Mouse (Mus musculus) forebrain, embryonic 14.5 days (tissue): ENCODE measurements at regions not wholly inside any gene's neighbourhood (a gene's known extent, or its start where the extent isn't known, plus 50 kb on each side); places are given as distances from the start of the nearest gene placed in this dataset.

Experiments used
- ATAC-seq: fragments of 200-750 bp; cut with Nextera tagmentation; 2 replicates; pipeline ENCODE4 v1.8.0; 2017; ENCODE audit warnings: mild to moderate bottlenecking, moderate library complexity
- DNase-seq: peaks from one replicate; pipeline ENCODE4 v3.0.0-alpha.2; 2015; ENCODE audit warnings: low spot score
- H3K27ac ChIP-seq: fragments of 300-500 bp; sonication (generic); 2 replicates; pipeline ENCODE4 v1.5.1; 2014; ENCODE audit warnings: low read depth, mild to moderate bottlenecking, control low read depth, low read length, moderate library complexity
- H3K27me3 ChIP-seq: fragments of 300-500 bp; sonication (generic); replicated peaks from 2 replicates; pipeline ENCODE4 v1.6.1; 2014; ENCODE audit warnings: low read length, control low read depth, mixed read lengths; ENCODE audit not compliant: control insufficient read depth, insufficient read depth
- H3K36me3 ChIP-seq: fragments of 300-500 bp; sonication (generic); 2 replicates; pipeline ENCODE4 v1.6.1; 2014; ENCODE audit warnings: low read length, control low read depth; ENCODE audit not compliant: control insufficient read depth, insufficient read depth
- H3K4me1 ChIP-seq: fragments of 300-500 bp; sonication (generic); 2 replicates; pipeline ENCODE4 v1.6.1; 2014; ENCODE audit warnings: antibody characterized with exemption, low read length, control low read depth; ENCODE audit not compliant: control insufficient read depth, insufficient read depth
- H3K4me2 ChIP-seq: fragments of 300-500 bp; sonication (generic); 2 replicates; pipeline ENCODE4 v1.6.1; 2014; ENCODE audit warnings: mild to moderate bottlenecking, control low read depth, low read length
- H3K4me3 ChIP-seq: fragments of 300-500 bp; sonication (generic); 2 replicates; pipeline ENCODE4 v1.5.1; 2014; ENCODE audit warnings: low read depth, low read length, control low read depth
- H3K9ac ChIP-seq: fragments of 300-500 bp; sonication (generic); 2 replicates; pipeline ENCODE4 v1.6.1; 2014; ENCODE audit warnings: mild to moderate bottlenecking, low read length, control low read depth, moderate library complexity
- H3K9me3 ChIP-seq: fragments of 300-500 bp; sonication (generic); replicated peaks from 2 replicates; pipeline ENCODE4 v1.6.1; 2016; ENCODE audit warnings: low read length, control low read depth, mixed read lengths; ENCODE audit not compliant: control insufficient read depth
- WGBS: fragments of 180-500 bp; shearing (Covaris S2); extraction: QIAGEN DNeasy Blood & Tissue Kit; methylation state at CpG from one replicate; pipeline ENCODE4 v1.1.7; 2014; 5-methylcytosine and 5-hydroxymethylcytosine counted together

GRCm38 (mm10) chr14:106924026-106924425 is 818.0 kb downstream of the Trim52 start:
- no peaks in the 10 kb centered on the region for H3K9me3 ChIP-seq
- no peaks in the 10 kb centered on the region for H3K36me3 ChIP-seq
- H3K4me2 ChIP-seq: no peak overlapping the region
- no peak for DNase-seq
- H3K27ac ChIP-seq: no peak overlapping the region
- H3K9ac ChIP-seq: no peak overlapping the region
- H3K4me3 ChIP-seq: no peak overlapping the region
- WGBS: 76% methylated on average over 1 of the region's 1 CpGs
- ATAC-seq: no peak
- H3K4me1 ChIP-seq: no peaks in the 10 kb centered on the region
- H3K27me3 ChIP-seq: no peaks in the 10 kb centered on the region

DNA sequence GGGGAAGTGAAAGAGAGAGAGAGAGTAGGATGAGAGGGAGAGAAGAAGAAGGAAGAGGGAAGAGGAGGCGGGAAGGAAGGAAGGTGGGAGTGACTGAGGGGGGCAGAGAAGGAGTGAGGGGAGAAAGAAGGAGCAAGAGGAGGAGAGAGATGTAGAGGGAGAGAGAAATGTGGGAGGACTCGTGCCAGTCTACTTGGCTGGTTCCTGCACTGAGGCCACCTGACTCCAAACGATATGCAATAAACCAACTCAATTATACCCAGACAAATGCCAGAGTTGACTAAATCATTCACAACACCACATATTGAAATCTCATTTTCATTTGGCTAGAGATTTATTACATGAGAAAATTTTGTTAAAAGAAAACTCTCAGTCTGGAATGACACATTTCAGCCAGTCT is 818.4 kb downstream of the Trim52 start:
- Histone ChIP-seq H3K4me3 (no peak overlapping the region), H3K27me3 (no peaks in the 10 kb centered on the region), H3K4me2 (no peak overlapping the region), H3K9ac (no peak overlapping the region), H3K27ac (no peak overlapping the region), H3K4me1 (no peaks in the 10 kb centered on the region), H3K9me3 (no peaks in the 10 kb centered on the region), H3K36me3 (no peaks in the 10 kb centered on the region)
- 73% methylated on average over 3 of the region's 3 CpGs for WGBS
- DNase-seq (peak; percentile 10), ATAC-seq (no peak)

GRCm38 (mm10) chr14:106945261-106945660 is 839.3 kb downstream of the Trim52 start:
- WGBS: 87% methylated on average over 1 of the region's 1 CpGs
- DNase-seq (no peak), ATAC-seq (no peak)
- no peak overlapping the region for H3K4me2 ChIP-seq
- H3K4me1 ChIP-seq: no peaks in the 10 kb centered on the region
- H3K9me3 ChIP-seq: no peaks in the 10 kb centered on the region
- H3K36me3 ChIP-seq: no peaks in the 10 kb centered on the region
- no peak overlapping the region for H3K4me3 ChIP-seq
- no peak overlapping the region for H3K27ac ChIP-seq
- H3K27me3 ChIP-seq: no peaks in the 10 kb centered on the region
- H3K9ac ChIP-seq: no peak overlapping the region

- Histone ChIP-seq H3K36me3 (no peaks in the 10 kb centered on the region), H3K4me3 (no peak overlapping the region), H3K9me3 (no peaks in the 10 kb centered on the region), H3K27ac (no peak overlapping the region), H3K9ac (no peak overlapping the region), H3K4me1 (no peaks in the 10 kb centered on the region), H3K4me2 (no peak overlapping the region), H3K27me3 (no peaks in the 10 kb centered on the region)
- DNase-seq (no peak), ATAC-seq (no peak)
- WGBS: 72% methylated on average over 1 of the region's 1 CpGs
These were observed 872.0 kb downstream of the Trim52 start for GRCm38 (mm10) chr14:106977958-106978357.

DNA sequence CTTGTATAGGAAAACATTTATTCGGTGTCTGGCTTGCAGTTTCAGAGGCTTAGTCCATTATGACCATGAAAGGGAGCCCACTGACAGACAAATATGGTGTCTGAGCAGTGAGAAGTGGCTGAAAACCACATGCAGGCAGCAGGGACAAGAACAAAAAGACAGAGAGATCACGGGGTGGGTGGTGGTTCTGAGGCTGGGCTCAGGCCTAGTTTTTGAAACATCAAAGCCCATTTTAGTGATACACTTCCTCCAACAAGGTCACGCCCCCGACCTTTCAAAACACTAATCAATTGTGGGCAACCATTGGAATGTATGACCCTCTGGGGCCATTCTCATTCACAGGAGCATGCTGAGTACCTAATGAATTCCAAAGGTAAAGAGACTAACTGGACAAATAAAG is 874.8 kb downstream of the Trim52 start:
- no peak overlapping the region for H3K9ac ChIP-seq
- H3K4me1 ChIP-seq: no peaks in the 10 kb centered on the region
- WGBS: 5% methylated on average over 4 of the region's 4 CpGs
- DNase-seq (no peak), ATAC-seq (no peak)
- H3K9me3 ChIP-seq: no peaks in the 10 kb centered on the region
- no peaks in the 10 kb centered on the region for H3K36me3 ChIP-seq
- H3K27me3 ChIP-seq: no peaks in the 10 kb centered on the region
- no peak overlapping the region for H3K4me2 ChIP-seq
- no peak overlapping the region for H3K27ac ChIP-seq
- H3K4me3 ChIP-seq: no peak overlapping the region

- WGBS: 84% methylated on average over 4 of the region's 4 CpGs
- H3K9me3 ChIP-seq: no peaks in the 10 kb centered on the region
- no peak for ATAC-seq
These were observed 891.7 kb downstream of the Trim52 start for GRCm38 (mm10) chr14:106997565-106998279.

GRCm38 (mm10) chr14:107004981-107005380 is 899.0 kb downstream of the Trim52 start:
- no peaks in the 10 kb centered on the region for H3K36me3 ChIP-seq
- no peak overlapping the region for H3K27ac ChIP-seq
- H3K27me3 ChIP-seq: no peaks in the 10 kb centered on the region
- H3K9me3 ChIP-seq: no peaks in the 10 kb centered on the region
- WGBS: 90% methylated on average over 1 of the region's 1 CpGs
- DNase-seq (no peak), ATAC-seq (no peak)
- no peak overlapping the region for H3K4me3 ChIP-seq
- no peak overlapping the region for H3K4me2 ChIP-seq
- no peak overlapping the region for H3K9ac ChIP-seq
- no peaks in the 10 kb centered on the region for H3K4me1 ChIP-seq

More at GRCm38 (mm10) chr14:106997565-106998279, 891.7 kb downstream of the Trim52 start:
- Histone ChIP-seq H3K4me1 (no peaks in the 10 kb centered on the region), H3K36me3 (no peaks in the 10 kb centered on the region), H3K4me2 (no peak overlapping the region), H3K9ac (no peak overlapping the region), H3K4me3 (no peak overlapping the region), H3K27me3 (no peaks in the 10 kb centered on the region), H3K27ac (no peak overlapping the region)
- no peak for DNase-seq

DNA sequence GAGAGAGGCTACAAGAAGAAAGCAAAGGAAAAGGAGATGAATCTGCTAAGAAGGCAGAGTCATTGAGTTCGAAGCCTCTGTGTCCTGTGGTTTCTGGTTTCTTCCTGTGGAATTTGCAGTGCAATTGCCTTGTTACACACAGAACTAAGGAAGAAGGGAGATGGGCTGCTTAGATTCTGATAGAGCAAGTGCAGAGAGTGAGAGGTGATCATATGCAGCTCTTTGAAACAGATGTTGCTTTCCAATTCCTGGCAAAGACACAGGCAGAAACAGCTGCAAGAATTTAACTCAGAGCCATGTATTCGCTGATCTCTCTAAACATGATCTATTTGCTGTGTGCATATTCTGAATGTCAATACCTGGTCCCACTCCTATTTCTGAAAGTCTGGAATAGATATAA is 903.6 kb downstream of the Trim52 start:
- ATAC-seq: no peak

DNA sequence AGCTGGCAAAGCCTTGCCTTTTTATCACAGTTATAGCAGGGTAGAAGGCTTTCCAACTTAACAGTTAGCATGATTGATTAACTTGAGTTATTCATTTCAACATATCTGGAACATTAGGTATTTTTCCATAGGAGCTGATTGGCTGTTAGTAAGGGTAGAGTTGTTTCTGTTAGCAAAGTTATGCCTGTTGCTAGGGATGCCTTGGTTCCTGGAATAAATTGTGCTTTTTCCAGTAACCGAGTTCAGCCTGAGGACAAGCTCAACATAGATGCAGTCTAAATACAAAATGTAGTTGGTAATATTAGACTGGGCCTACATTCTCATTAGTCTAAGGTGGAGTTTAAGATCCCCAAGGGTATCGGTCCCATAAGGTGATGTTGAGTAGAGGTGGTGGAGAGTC is 927.8 kb downstream of the Trim52 start:
- H3K4me1 ChIP-seq: no peaks in the 10 kb centered on the region
- H3K27ac ChIP-seq: no peak overlapping the region
- DNase-seq: no peak
- H3K4me3 ChIP-seq: no peak overlapping the region
- 91% methylated on average over 2 of the region's 2 CpGs for WGBS
- no peaks in the 10 kb centered on the region for H3K36me3 ChIP-seq
- H3K4me2 ChIP-seq: no peak overlapping the region
- H3K27me3 ChIP-seq: no peaks in the 10 kb centered on the region
- no peak for ATAC-seq
- H3K9ac ChIP-seq: no peak overlapping the region
- no peaks in the 10 kb centered on the region for H3K9me3 ChIP-seq

More for the DNA sequence above, 903.6 kb downstream of the Trim52 start:
- Histone ChIP-seq H3K9me3 (no peaks in the 10 kb centered on the region), H3K27ac (no peak overlapping the region), H3K9ac (no peak overlapping the region), H3K27me3 (no peaks in the 10 kb centered on the region), H3K4me3 (no peak overlapping the region), H3K4me1 (no peaks in the 10 kb centered on the region), H3K36me3 (no peaks in the 10 kb centered on the region), H3K4me2 (no peak overlapping the region)
- DNase-seq: peak; percentile 13
- 85% methylated on average over 2 of the region's 2 CpGs for WGBS
